Mouse (Mus musculus): Measurements from ENCODE around the gene Tubb1. TPM values are rescaled to one million over a fixed set of nuclear protein-coding genes. Genes with fewer than 3 reads are reported as not detected.
A peak's percentile ranks its signal among the peaks of the same experiment; 100 is the strongest.

Tubb1 gene
- total and polyA plus RNA-seq, 2 experiments from 2014 or later = 0.11 to 0.25 TPM

DNA sequence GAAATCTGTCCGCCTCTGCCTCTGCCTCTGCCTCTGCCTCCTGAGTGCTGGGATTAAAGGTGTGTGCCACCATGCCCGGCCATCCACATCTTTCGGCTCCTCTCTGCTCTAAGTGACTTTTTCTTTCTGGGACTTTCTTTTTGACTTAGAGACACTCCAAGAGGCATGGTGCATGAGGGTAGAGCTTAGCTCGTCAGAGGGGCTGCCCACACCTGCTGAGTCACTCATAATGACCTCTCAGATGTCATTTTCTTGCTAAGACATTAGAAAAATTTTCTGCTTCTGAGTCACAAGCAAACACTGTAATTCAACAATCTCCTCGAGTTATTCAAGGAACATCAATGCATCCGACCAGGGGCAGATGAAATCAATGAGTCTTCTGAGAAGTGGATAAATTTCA lies 5.5 kb upstream of the Tubb1 start:
- Histone ChIP-seq H3K9ac (replicated peaks; ENCODE audit: low read length, poor library complexity, severe bottlenecking) (no peak overlapping the region), H3K4me2 (ENCODE audit: low read depth, low read length, poor library complexity, severe bottlenecking) (no peak overlapping the region), H3K4me1 (ENCODE audit: insufficient read depth, low read length) (no peaks in the 10 kb centered on the region), H3K27me3 (ENCODE audit: insufficient read depth, low read length) (no peaks in the 10 kb centered on the region), H3K4me3 (ENCODE audit: low read depth, low read length) (no peak overlapping the region), H3K27ac (ENCODE audit: low read depth, low read length) (no peak overlapping the region), H3K9me3 (ENCODE audit: low read length) (no peaks in the 10 kb centered on the region), H3K36me3 (ENCODE audit: insufficient read depth, low read length) (no peaks in the 10 kb centered on the region)
- no peak for TF ChIP-seq CTCF (IDR thresholded peaks at IDR 0.05)
- ATAC-seq (ENCODE audit: low FRiP score) (no peak), DNase-seq (ENCODE audit: low spot score) (no peak)
- 81% methylated on average over 6 of the region's 6 CpGs for WGBS

DNA sequence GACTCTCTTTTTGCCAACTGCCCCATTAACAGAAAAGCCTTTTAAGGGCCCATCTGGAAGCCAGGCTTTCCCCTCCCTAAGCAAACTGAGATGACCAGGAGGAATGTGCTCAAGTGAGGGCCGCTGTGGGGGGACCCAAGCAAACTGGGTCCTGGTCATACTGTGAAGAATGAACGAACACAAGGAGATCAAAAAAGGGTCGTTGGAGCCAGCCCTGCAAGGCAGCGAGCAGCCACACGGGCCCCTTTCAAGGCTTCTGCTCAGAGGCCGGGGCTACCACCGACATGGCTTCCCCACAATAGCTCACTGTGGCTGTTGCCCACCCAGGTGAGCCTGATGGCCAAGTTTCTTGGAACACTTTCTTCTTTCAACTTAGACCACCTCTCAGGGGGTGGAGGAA lies 4.0 kb upstream of the Tubb1 start:
- no peak overlapping the region for H3K9ac ChIP-seq (replicated peaks; ENCODE audit: low read length, poor library complexity, severe bottlenecking)
- no peaks in the 10 kb centered on the region for H3K36me3 ChIP-seq (ENCODE audit: insufficient read depth, low read length)
- no peak overlapping the region for H3K4me2 ChIP-seq (ENCODE audit: low read depth, low read length, poor library complexity, severe bottlenecking)
- H3K4me1 ChIP-seq (ENCODE audit: insufficient read depth, low read length) = no peaks in the 10 kb centered on the region
- no peak overlapping the region for H3K4me3 ChIP-seq (ENCODE audit: low read depth, low read length)
- DNase-seq (ENCODE audit: low spot score) = no peak
- no peak for TF ChIP-seq CTCF (IDR thresholded peaks at IDR 0.05)
- no peak for ATAC-seq (ENCODE audit: low FRiP score)
- no peaks in the 10 kb centered on the region for H3K27me3 ChIP-seq (ENCODE audit: insufficient read depth, low read length)
- no peaks in the 10 kb centered on the region for H3K9me3 ChIP-seq (ENCODE audit: low read length)
- WGBS = 52% methylated on average over 7 of the region's 7 CpGs
- no peak overlapping the region for H3K27ac ChIP-seq (ENCODE audit: low read depth, low read length)

DNA sequence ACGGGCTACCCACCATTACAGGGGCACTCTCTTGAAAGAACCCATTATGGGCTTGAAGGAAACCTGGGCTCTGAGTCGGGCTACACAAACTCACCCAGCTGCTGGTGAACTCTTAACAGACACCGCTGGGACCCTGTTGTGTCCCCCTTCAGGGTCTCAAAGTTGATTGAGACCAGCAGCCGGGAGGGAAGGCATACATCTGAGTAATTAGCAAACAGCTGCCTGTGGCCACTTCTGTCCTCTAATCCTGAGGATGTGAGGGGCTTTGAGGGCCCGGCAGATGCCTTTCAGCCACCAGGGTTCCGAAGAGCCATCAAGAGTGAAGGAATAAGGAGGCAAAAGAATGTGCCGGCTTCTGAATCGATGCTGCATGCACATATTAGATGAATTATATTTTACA lies 3.6 kb upstream of the Tubb1 start:
- ATAC-seq (ENCODE audit: low FRiP score) (no peak), DNase-seq (ENCODE audit: low spot score) (no peak)
- no peak overlapping the region for H3K27ac ChIP-seq (ENCODE audit: low read depth, low read length)
- no peak overlapping the region for H3K4me3 ChIP-seq (ENCODE audit: low read depth, low read length)
- no peaks in the 10 kb centered on the region for H3K27me3 ChIP-seq (ENCODE audit: insufficient read depth, low read length)
- no peaks in the 10 kb centered on the region for H3K36me3 ChIP-seq (ENCODE audit: insufficient read depth, low read length)
- no peak overlapping the region for H3K4me2 ChIP-seq (ENCODE audit: low read depth, low read length, poor library complexity, severe bottlenecking)
- WGBS = 54% methylated on average over 8 of the region's 8 CpGs
- no peaks in the 10 kb centered on the region for H3K4me1 ChIP-seq (ENCODE audit: insufficient read depth, low read length)
- no peaks in the 10 kb centered on the region for H3K9me3 ChIP-seq (ENCODE audit: low read length)
- TF ChIP-seq CTCF (IDR thresholded peaks at IDR 0.05) = no peak
- no peak overlapping the region for H3K9ac ChIP-seq (replicated peaks; ENCODE audit: low read length, poor library complexity, severe bottlenecking)

DNA sequence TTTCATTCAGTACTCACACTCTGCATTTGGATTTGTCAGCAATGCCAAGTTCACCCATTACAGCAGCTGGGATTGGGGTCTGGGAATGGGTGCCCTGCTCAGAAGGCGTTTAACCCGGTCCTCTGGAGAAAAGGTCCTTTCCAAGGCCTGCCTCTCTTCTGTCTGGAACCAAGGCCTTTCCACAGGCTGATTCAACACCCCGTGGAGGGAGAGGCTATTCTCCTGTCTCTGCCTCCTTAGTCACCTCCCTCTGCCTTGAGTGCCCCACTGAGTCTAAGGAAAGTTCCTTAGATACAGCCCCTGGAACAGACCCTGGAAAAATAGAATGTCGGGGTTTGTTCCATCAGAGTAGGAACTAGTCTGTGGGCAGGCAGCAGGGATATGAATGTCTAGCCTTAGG lies 2.1 kb upstream of the Tubb1 start:
- no peaks in the 10 kb centered on the region for H3K9me3 ChIP-seq (ENCODE audit: low read length)
- H3K27ac ChIP-seq (ENCODE audit: low read depth, low read length) = no peak overlapping the region
- no peak for TF ChIP-seq CTCF (IDR thresholded peaks at IDR 0.05)
- WGBS = 83% methylated on average over 4 of the region's 4 CpGs
- H3K4me1 ChIP-seq (ENCODE audit: insufficient read depth, low read length) = no peaks in the 10 kb centered on the region
- no peak overlapping the region for H3K4me3 ChIP-seq (ENCODE audit: low read depth, low read length)
- no peak overlapping the region for H3K9ac ChIP-seq (replicated peaks; ENCODE audit: low read length, poor library complexity, severe bottlenecking)
- DNase-seq (ENCODE audit: low spot score) (no peak), ATAC-seq (ENCODE audit: low FRiP score) (no peak)
- H3K27me3 ChIP-seq (ENCODE audit: insufficient read depth, low read length) = no peaks in the 10 kb centered on the region
- no peaks in the 10 kb centered on the region for H3K36me3 ChIP-seq (ENCODE audit: insufficient read depth, low read length)
- H3K4me2 ChIP-seq (ENCODE audit: low read depth, low read length, poor library complexity, severe bottlenecking) = no peak overlapping the region

DNA sequence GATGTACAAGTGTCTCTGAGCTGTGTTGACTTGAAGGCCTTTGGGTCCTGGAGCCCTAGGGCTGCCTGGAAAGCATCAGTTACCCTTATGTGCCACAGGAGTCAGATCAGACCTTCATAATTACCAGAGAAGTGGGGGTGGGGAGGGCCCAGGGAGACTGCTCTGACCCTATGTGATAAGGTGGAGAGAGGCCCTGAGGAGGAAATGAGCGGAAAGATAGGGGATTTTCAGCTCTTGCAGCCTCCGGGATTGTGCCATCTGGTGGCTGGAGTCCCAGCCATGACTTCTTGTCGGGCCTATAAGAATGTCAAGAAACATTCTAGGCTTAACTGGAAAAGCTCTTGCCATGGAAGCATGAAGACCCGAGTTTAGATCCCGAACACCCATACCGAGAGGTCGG lies 3.2 kb downstream of the Tubb1 start:
- H3K36me3 ChIP-seq (ENCODE audit: insufficient read depth, low read length) = no peaks in the 10 kb centered on the region
- WGBS = 71% methylated on average over 7 of the region's 7 CpGs
- H3K4me1 ChIP-seq (ENCODE audit: insufficient read depth, low read length) = no peaks in the 10 kb centered on the region
- ATAC-seq (ENCODE audit: low FRiP score) = no peak
- no peak overlapping the region for H3K9ac ChIP-seq (replicated peaks; ENCODE audit: low read length, poor library complexity, severe bottlenecking)
- H3K9me3 ChIP-seq (ENCODE audit: low read length) = no peaks in the 10 kb centered on the region
- no peak for DNase-seq (ENCODE audit: low spot score)
- H3K4me3 ChIP-seq (ENCODE audit: low read depth, low read length) = no peak overlapping the region
- H3K27me3 ChIP-seq (ENCODE audit: insufficient read depth, low read length) = no peaks in the 10 kb centered on the region
- TF ChIP-seq CTCF (IDR thresholded peaks at IDR 0.05) = peak; percentile 45; the same call in 1 of the 2 replicates
- no peak overlapping the region for H3K27ac ChIP-seq (ENCODE audit: low read depth, low read length)
- H3K4me2 ChIP-seq (ENCODE audit: low read depth, low read length, poor library complexity, severe bottlenecking) = no peak overlapping the region

DNA sequence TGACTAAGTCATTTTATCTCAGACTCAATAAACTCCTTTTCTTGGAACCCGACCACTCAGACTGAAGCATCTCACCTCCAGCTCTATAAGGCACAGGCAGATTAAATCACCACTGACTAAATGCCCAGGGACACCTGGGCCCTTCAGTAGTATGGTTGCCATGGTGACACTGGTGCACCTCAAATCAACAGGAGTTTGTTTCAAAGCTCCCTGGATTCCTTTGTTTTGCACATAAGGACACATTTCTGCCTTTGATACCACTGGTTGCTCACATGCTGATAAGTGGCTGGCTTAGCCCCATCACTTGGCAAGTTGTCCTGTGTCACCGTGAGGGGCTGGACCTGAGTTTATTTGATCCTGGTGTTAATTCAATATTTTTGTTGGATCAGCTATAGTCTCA lies 8.9 kb downstream of the Tubb1 start:
- Histone ChIP-seq H3K36me3 (ENCODE audit: insufficient read depth, low read length) (peaks cover 18% of the 10 kb centered on the region), H3K9ac (replicated peaks; ENCODE audit: low read length, poor library complexity, severe bottlenecking) (no peak overlapping the region), H3K4me3 (ENCODE audit: low read depth, low read length) (no peak overlapping the region), H3K27me3 (ENCODE audit: insufficient read depth, low read length) (no peaks in the 10 kb centered on the region), H3K27ac (ENCODE audit: low read depth, low read length) (no peak overlapping the region), H3K4me1 (ENCODE audit: insufficient read depth, low read length) (peaks cover 6% of the 10 kb centered on the region; the same call in 1 of the 2 replicates), H3K4me2 (ENCODE audit: low read depth, low read length, poor library complexity, severe bottlenecking) (no peak overlapping the region), H3K9me3 (ENCODE audit: low read length) (no peaks in the 10 kb centered on the region)
- no peak for ATAC-seq (ENCODE audit: low FRiP score)
- TF ChIP-seq CTCF (IDR thresholded peaks at IDR 0.05) = no peak
- 47% methylated on average over 2 of the region's 2 CpGs for WGBS
- peak; percentile 18 for DNase-seq (ENCODE audit: low spot score)
